Mouse (Mus musculus) thymus, adult 2 months (tissue): ENCODE data around the gene Fgf15.

Source experiments
- CTCF ChIP-seq: fragments of 200-500 bp; IDR thresholded peaks from 2 replicates; pipeline ENCODE4 v1.5.1; 2012; ENCODE audit warnings: mild to moderate bottlenecking, control low read depth, low read length, moderate library complexity, borderline replicate concordance; ENCODE audit not compliant: control insufficient read depth, poor library complexity, insufficient read depth; ENCODE audit errors: extremely low read depth
- POLR2A ChIP-seq: fragments of 200-500 bp; IDR thresholded peaks from 2 replicates; pipeline ENCODE4 v1.6.1; 2012; ENCODE audit warnings: mild to moderate bottlenecking, low read length, control low read depth, moderate library complexity; ENCODE audit not compliant: control insufficient read depth, poor library complexity, insufficient read depth; ENCODE audit errors: extremely low read depth

- TF ChIP-seq CTCF (no peak), POLR2A (no peak)
These were observed 43.8 kb downstream of the Fgf15 start for GRCm38 (mm10) chr7:144940003-144940571.
